Mouse (Mus musculus): Measurements from ENCODE around the gene Lcmt2. TPM values are rescaled to one million over a fixed set of nuclear protein-coding genes. Genes with fewer than 3 reads are reported as not detected.

The Lcmt2 gene
- 6.1 and 8.4 TPM in 2 replicates for total RNA-seq (2014; rRNA removed; ENCODE audit: low replicate concordance)
- 15.4 and 19.1 TPM in 2 replicates for polyA plus RNA-seq (2015; fragmentation: Nextera tagmentation; extraction: Ambion mirVana)

DNA sequence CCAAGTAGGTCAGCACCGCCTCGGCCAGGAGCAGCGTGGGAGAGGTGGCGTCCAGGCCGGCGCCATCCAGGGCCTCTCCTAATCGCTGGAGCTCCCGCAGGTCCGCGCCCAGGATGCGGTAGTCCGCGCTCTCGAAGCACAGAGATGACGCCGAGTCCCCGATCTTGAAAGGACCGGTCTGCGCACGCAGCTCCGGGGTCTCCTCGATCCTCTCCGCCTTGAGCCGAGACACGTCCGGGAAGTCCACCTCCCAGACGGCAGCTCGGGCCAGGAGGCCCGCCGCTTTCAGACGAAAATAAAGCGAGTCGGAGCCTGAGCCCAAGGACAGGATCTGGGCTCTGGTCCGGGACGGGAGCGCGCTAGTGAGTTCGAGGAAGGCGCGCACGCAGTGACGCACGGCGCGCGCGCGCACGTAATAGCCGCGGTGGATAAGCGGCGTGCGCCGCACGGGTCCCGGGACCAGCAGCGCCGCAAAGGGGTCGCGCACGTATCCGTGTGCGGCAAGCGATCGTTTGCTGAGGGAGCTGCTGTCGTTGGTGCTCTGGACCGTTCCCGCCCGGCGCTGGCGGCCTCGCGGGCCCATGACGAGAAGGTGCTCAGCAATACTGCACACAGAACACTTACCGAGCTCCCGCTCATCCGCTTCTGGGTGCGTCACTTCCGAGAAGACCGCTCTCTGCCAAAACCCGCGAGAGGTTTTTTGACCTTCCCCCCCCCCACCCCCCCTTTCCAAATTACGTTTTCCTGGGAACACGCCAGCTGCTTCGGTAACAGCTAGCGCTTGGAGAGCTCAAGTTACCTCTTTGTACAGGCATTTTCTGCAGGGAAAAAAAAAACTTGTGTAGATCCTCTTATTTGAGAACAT, at the start of gene Lcmt2, which contains the start of gene Adal:
Gene Lcmt2 (minus strand): TSS at position 636 of the 865 bp plus-strand sequence.
Gene Adal (plus strand): TSS at position 411 of the 865 bp plus-strand sequence.
- H3K36me3 ChIP-seq (replicated peaks; ENCODE audit: control insufficient read depth, insufficient read depth, low read length): peaks cover 24% of the 10 kb centered on the region; the same call in 1 of the 2 replicates
- H3K9me3 ChIP-seq (replicated peaks; ENCODE audit: control insufficient read depth, low read length): no peaks in the 10 kb centered on the region
- ATAC-seq (ENCODE audit: insufficient read depth, low read depth) (peak; percentile 93), DNase-seq (ENCODE audit: low spot score) (peak; percentile 92)
- H3K27ac ChIP-seq (ENCODE audit: low read depth): peak within 1 kb of the TSS; percentile 99
- peak within 1 kb of the TSS; percentile 61 for H3K4me3 ChIP-seq (ENCODE audit: low read depth, low read length)
- H3K27me3 ChIP-seq (ENCODE audit: control insufficient read depth, insufficient read depth, low read length): no peaks in the 10 kb centered on the region
- peak within 1 kb of the TSS; percentile 89 for H3K4me2 ChIP-seq (ENCODE audit: low read depth, low read length)
- peak within 1 kb of the TSS; percentile 69 for H3K9ac ChIP-seq (replicated peaks; ENCODE audit: low read depth, low read length)
- under 1% methylated on average over 87 of the region's 87 CpGs for WGBS
- peaks cover 21% of the 10 kb centered on the region for H3K4me1 ChIP-seq (ENCODE audit: control insufficient read depth, insufficient read depth)
- TF ChIP-seq CTCF (IDR thresholded peaks at IDR 0.05; ENCODE audit: low read depth) (no peak), EP300 (IDR thresholded peaks at IDR 0.05; ENCODE audit: low read depth) (peak; percentile 92; the same call in 1 of the 2 replicates)

DNA sequence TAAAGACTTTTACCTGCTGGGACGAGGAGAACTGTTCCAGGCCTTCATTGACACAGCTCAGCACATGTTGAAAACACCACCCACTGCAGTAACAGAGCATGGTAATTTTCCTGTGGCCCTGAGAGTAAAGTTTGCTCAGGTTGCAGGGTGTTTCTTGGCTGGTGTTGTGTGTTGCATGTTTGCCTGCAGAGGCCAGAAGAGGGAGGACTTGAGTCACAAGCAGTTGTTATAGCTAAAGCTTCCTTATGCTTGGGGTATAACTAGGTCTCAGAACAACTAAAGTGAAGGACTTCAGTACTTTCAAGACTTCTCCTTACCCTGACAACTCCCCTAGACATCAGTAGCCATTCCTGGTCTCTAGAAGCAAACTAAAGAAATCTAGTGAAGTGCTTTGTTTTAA, 48.1 kb upstream of the Lcmt2 start:
- peak; percentile 47 for TF ChIP-seq CTCF (IDR thresholded peaks at IDR 0.05; ENCODE audit: low read depth)
- no peak for TF ChIP-seq EP300 (IDR thresholded peaks at IDR 0.05; ENCODE audit: low read depth)

DNA sequence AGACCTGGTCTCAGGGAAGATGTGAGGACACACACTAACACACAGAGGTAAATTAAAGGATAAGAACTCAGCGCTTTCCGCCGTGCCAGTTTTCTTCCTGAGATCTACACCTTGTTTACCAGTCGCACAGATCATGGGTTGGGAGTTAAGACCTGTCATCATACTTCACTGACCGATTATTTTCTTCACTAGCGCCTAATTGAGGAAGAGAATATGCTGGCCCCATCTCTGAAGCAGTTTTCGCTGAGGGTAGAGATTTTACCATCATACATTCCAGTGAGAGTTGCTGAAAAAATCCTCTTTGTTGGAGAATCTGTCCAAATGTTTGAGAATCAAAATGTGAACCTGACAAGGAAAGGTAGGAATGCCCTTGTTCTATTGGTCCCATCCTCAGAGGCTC, 43.7 kb upstream of the Lcmt2 start:
- no peaks in the 10 kb centered on the region for H3K4me1 ChIP-seq (ENCODE audit: control insufficient read depth, insufficient read depth)
- H3K27me3 ChIP-seq (ENCODE audit: control insufficient read depth, insufficient read depth, low read length): no peaks in the 10 kb centered on the region

More for the DNA sequence above, 48.1 kb upstream of the Lcmt2 start:
- no peak overlapping the region for H3K27ac ChIP-seq (ENCODE audit: low read depth)
- H3K36me3 ChIP-seq (replicated peaks; ENCODE audit: control insufficient read depth, insufficient read depth, low read length): peaks cover 74% of the 10 kb centered on the region
- DNase-seq (ENCODE audit: low spot score): no peak
- no peaks in the 10 kb centered on the region for H3K4me1 ChIP-seq (ENCODE audit: control insufficient read depth, insufficient read depth)
- no peak overlapping the region for H3K4me2 ChIP-seq (ENCODE audit: low read depth, low read length)
- H3K4me3 ChIP-seq (ENCODE audit: low read depth, low read length): no peak overlapping the region
- no peak for ATAC-seq (ENCODE audit: insufficient read depth, low read depth)
- H3K9me3 ChIP-seq (replicated peaks; ENCODE audit: control insufficient read depth, low read length): no peaks in the 10 kb centered on the region
- no peak overlapping the region for H3K9ac ChIP-seq (replicated peaks; ENCODE audit: low read depth, low read length)
- no peaks in the 10 kb centered on the region for H3K27me3 ChIP-seq (ENCODE audit: control insufficient read depth, insufficient read depth, low read length)
- 64% methylated on average over 1 of the region's 1 CpGs for WGBS

DNA sequence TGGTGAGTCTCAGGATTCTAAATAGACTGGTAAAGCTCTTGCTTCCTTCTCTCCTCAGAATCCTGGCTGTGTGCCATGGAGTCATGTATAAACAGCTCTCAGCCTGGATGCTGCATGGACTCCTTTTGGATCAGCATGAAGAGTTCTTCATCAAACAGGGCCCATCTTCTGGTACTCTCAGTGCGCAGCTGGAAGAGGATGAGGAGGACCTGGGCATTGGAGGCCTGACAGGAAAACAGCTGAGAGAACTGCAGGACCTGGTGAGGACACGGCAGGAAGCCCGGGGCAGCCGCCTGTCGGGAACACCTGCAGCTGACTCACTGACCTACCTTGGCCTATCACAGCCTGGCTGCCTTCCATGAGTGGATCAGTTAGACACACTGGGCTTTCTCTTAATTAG, 43.0 kb upstream of the Lcmt2 start:
- Histone ChIP-seq H3K9ac (replicated peaks; ENCODE audit: low read depth, low read length) (no peak overlapping the region), H3K27ac (ENCODE audit: low read depth) (no peak overlapping the region), H3K4me1 (ENCODE audit: control insufficient read depth, insufficient read depth) (no peaks in the 10 kb centered on the region), H3K36me3 (replicated peaks; ENCODE audit: control insufficient read depth, insufficient read depth, low read length) (peaks cover 64% of the 10 kb centered on the region), H3K27me3 (ENCODE audit: control insufficient read depth, insufficient read depth, low read length) (no peaks in the 10 kb centered on the region), H3K4me3 (ENCODE audit: low read depth, low read length) (no peak overlapping the region), H3K4me2 (ENCODE audit: low read depth, low read length) (no peak overlapping the region), H3K9me3 (replicated peaks; ENCODE audit: control insufficient read depth, low read length) (no peaks in the 10 kb centered on the region)
- no peak for TF ChIP-seq EP300 (IDR thresholded peaks at IDR 0.05; ENCODE audit: low read depth)
- no peak for TF ChIP-seq CTCF (IDR thresholded peaks at IDR 0.05; ENCODE audit: low read depth)
- no peak for DNase-seq (ENCODE audit: low spot score)
- ATAC-seq (ENCODE audit: insufficient read depth, low read depth): no peak
- 70% methylated on average over 5 of the region's 5 CpGs for WGBS

More for the DNA sequence above, 43.7 kb upstream of the Lcmt2 start:
- WGBS: 94% methylated on average over 7 of the region's 7 CpGs
- no peak for ATAC-seq (ENCODE audit: insufficient read depth, low read depth)
- Histone ChIP-seq H3K4me3 (ENCODE audit: low read depth, low read length) (no peak overlapping the region), H3K9ac (replicated peaks; ENCODE audit: low read depth, low read length) (no peak overlapping the region), H3K36me3 (replicated peaks; ENCODE audit: control insufficient read depth, insufficient read depth, low read length) (peaks cover 64% of the 10 kb centered on the region), H3K27ac (ENCODE audit: low read depth) (no peak overlapping the region), H3K9me3 (replicated peaks; ENCODE audit: control insufficient read depth, low read length) (no peaks in the 10 kb centered on the region), H3K4me2 (ENCODE audit: low read depth, low read length) (no peak overlapping the region)
- DNase-seq (ENCODE audit: low spot score): no peak
- TF ChIP-seq EP300 (IDR thresholded peaks at IDR 0.05; ENCODE audit: low read depth) (no peak), CTCF (IDR thresholded peaks at IDR 0.05; ENCODE audit: low read depth) (no peak)

DNA sequence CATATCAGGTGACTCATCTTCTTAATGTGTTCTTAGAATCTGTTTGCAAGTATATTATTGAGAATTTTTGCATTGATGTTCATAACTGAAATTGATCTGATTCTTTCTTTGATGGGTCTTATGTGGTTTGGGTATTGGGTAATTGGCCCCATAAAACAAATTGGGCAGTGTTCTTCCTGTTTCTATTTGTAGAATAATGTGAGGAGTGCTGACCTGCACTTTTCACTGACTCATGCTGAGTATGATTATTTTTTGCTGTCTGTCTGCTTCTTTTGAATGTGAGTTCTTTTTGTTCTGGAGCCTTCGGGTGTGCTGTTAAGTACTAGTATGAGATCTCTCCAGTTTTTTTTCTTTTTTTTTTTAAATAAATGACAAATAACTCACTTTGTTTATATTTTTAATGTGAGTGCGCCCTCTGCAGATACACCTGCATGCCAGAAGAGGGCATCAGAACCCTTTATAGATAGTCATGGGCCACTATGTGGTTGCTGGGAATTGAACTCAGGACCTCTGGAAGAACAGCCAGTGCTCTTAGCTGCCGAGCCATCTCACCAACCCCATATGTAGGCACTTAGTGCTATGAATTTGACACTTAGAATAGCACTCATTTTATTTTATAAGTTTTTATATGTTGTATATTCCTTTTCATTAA, 38.5 kb upstream of the Lcmt2 start:
- 95% methylated on average over 3 of the region's 3 CpGs for WGBS
- ATAC-seq (ENCODE audit: insufficient read depth, low read depth) (no peak), DNase-seq (ENCODE audit: low spot score) (no peak)
- Histone ChIP-seq H3K27ac (ENCODE audit: low read depth) (no peak overlapping the region), H3K4me1 (ENCODE audit: control insufficient read depth, insufficient read depth) (no peaks in the 10 kb centered on the region), H3K27me3 (ENCODE audit: control insufficient read depth, insufficient read depth, low read length) (no peaks in the 10 kb centered on the region), H3K4me3 (ENCODE audit: low read depth, low read length) (no peak overlapping the region), H3K9ac (replicated peaks; ENCODE audit: low read depth, low read length) (no peak overlapping the region), H3K9me3 (replicated peaks; ENCODE audit: control insufficient read depth, low read length) (no peaks in the 10 kb centered on the region), H3K36me3 (replicated peaks; ENCODE audit: control insufficient read depth, insufficient read depth, low read length) (peaks cover 78% of the 10 kb centered on the region), H3K4me2 (ENCODE audit: low read depth, low read length) (no peak overlapping the region)
- TF ChIP-seq EP300 (IDR thresholded peaks at IDR 0.05; ENCODE audit: low read depth): no peak
- TF ChIP-seq CTCF (IDR thresholded peaks at IDR 0.05; ENCODE audit: low read depth): no peak

Measured in heart, postnatal 0 days (tissue).